Mouse (Mus musculus) heart, embryonic 13.5 days (tissue): Measurements from ENCODE around the gene Tex13c3. TPM values are rescaled to one million over a fixed set of nuclear protein-coding genes. Genes with fewer than 3 reads are reported as not detected.
"Not testable (repeated sequence)": the region's sequence is repeated elsewhere in the genome, so short reads cannot be mapped to it uniquely, and the experiment has no call there.

Experiments
- ATAC-seq: fragments of 200-750 bp; cut with Nextera tagmentation; 2 replicates; pipeline ENCODE4 v1.8.0; 2017; ENCODE audit warnings: moderate TSS enrichment; ENCODE audit not compliant: insufficient number of reproducible peaks, low FRiP score, low TSS enrichment; ENCODE audit errors: extremely low read depth
- H3K27ac ChIP-seq: fragments of 300-500 bp; sonication (generic); replicated peaks from 2 replicates; pipeline ENCODE4 v1.5.1; 2015; ENCODE audit warnings: moderate library complexity, mild to moderate bottlenecking, inconsistent platforms
- H3K27me3 ChIP-seq: fragments of 300-500 bp; sonication (generic); replicated peaks from 2 replicates; pipeline ENCODE4 v1.6.1; 2015; ENCODE audit warnings: mild to moderate bottlenecking, inconsistent platforms
- H3K36me3 ChIP-seq: fragments of 300-500 bp; sonication (generic); 2 replicates; pipeline ENCODE4 v1.6.1; 2015; ENCODE audit warnings: mild to moderate bottlenecking, inconsistent platforms
- H3K4me1 ChIP-seq: fragments of 300-500 bp; sonication (generic); 2 replicates; pipeline ENCODE4 v1.6.1; 2015; ENCODE audit warnings: inconsistent platforms
- H3K4me2 ChIP-seq: fragments of 300-500 bp; sonication (generic); 2 replicates; pipeline ENCODE4 v1.6.1; 2015; ENCODE audit warnings: inconsistent platforms, mild to moderate bottlenecking, moderate library complexity
- H3K4me3 ChIP-seq: fragments of 300-500 bp; sonication (generic); 2 replicates; pipeline ENCODE4 v1.5.1; 2015; ENCODE audit warnings: moderate library complexity, mild to moderate bottlenecking, inconsistent platforms
- H3K9ac ChIP-seq: fragments of 300-500 bp; sonication (generic); 2 replicates; pipeline ENCODE4 v1.6.1; 2015; ENCODE audit warnings: inconsistent platforms, mild to moderate bottlenecking, moderate library complexity
- H3K9me3 ChIP-seq: fragments of 300-500 bp; sonication (generic); 2 replicates; pipeline ENCODE4 v1.6.1; 2016; ENCODE audit warnings: inconsistent platforms
- WGBS: fragments of 180-500 bp; shearing (Covaris S2); methylation state at CpG from one replicate; pipeline ENCODE4 v1.1.7; 2015; ENCODE audit warnings: mixed read lengths; 5-methylcytosine and 5-hydroxymethylcytosine counted together
- polyA plus RNA-seq: library from polyadenylated mRNA; unstranded; fragments of >200 nt; fragmentation: Nextera tagmentation; extraction: Ambion mirVana; gene quantifications from 2 replicates; pipeline ENCODE4 v1.2.1, GENCODE M21; 2015

The Tex13c3 gene
- not detected in 2 replicates for polyA plus RNA-seq

DNA sequence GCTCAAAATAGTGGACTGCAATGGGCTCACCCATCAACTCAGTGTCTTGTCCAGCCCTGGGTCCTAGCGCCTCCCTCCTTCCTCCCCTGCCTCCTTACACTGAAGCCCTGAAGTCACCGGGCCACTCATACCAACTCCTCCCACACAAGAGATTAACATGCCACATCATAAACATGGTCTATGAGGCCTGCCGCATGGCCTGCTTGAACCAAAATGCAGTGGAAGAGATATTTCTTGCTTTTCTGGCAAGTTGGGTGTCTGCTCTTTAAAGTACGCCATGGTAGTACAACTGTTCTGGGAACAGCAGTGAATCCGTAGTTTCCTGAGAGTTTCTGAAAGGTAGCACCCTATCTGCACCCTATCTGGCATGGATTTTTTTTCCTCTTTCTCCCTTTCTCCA is at the start of gene Tex13c3:
Tex13c3 (minus strand) TSS at position 101 of the 400 bp plus-strand sequence.
- not testable (repeated sequence) for H3K27ac ChIP-seq, H3K4me3 ChIP-seq, H3K27me3 ChIP-seq, H3K9me3 ChIP-seq, H3K4me2 ChIP-seq, H3K9ac ChIP-seq, H3K36me3 ChIP-seq, ATAC-seq, H3K4me1 ChIP-seq
- 88% methylated on average over 5 of the region's 5 CpGs for WGBS

DNA sequence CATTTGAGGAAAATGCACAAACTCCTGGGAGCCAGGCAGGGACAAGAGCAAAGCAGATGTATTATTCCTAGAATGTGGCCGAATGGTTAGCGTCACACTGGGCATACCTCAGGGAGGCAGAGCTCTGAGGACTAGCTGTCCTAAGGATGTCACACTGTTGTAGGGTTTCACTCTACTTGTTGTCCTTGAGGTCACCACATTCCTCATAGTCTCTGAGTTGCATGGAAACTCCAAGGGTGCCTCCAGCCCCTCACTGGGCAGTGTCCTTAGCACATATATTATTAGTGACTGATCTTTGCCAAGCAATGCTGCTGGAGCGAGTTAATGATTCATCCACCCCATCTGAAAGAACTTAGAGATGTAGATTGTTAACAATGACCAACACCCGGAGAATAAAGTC is 8.6 kb upstream of the Tex13c3 start:
- Histone ChIP-seq H3K4me2 (no peak overlapping the region), H3K4me3 (no peak overlapping the region), H3K9ac (no peak overlapping the region), H3K9me3 (no peaks in the 10 kb centered on the region), H3K27ac (no peak overlapping the region), H3K4me1 (no peaks in the 10 kb centered on the region), H3K27me3 (no peaks in the 10 kb centered on the region), H3K36me3 (no peaks in the 10 kb centered on the region)
- no peak for ATAC-seq
- 71% methylated on average over 4 of the region's 4 CpGs for WGBS
